Mouse (Mus musculus): ENCODE data around the gene Col5a3. TPM values are rescaled to one million over a fixed set of nuclear protein-coding genes. Genes with fewer than 3 reads are reported as not detected.
A peak's percentile ranks its signal among the peaks of the same experiment; 100 is the strongest.

Gene Col5a3
- total RNA-seq, 1 experiment = 2.3 TPM

- no peak overlapping the region for H3K4me3 ChIP-seq (ENCODE audit: insufficient read depth in 1 of 2, low read depth in 1 of 2, low read length in 2 of 2, poor library complexity in 1 of 2, severe bottlenecking in 1 of 2)
- no peaks in the 10 kb centered on the region for H3K36me3 ChIP-seq (ENCODE audit: control insufficient read depth, insufficient read depth, low read length, poor library complexity, severe bottlenecking)
- H3K9me3 ChIP-seq (ENCODE audit: control insufficient read depth, insufficient read depth, low read depth, low read length) = no peaks in the 10 kb centered on the region
- H3K4me1 ChIP-seq (ENCODE audit: control insufficient read depth in 2 of 2, insufficient read depth in 2 of 2, low read length in 2 of 2, poor library complexity in 1 of 2) = peaks cover 0 to 2% of the 10 kb centered on the region in 2 experiments; a peak in 1 of 4 replicates
- in situ Hi-C loops (cut with MboI; ENCODE audit: low sequenced_read_pairs in 2 of 2, unreplicated experiment in 2 of 2) = no loop called here
- H3K27ac ChIP-seq (ENCODE audit: insufficient read depth, low read depth, low read length, poor library complexity, severe bottlenecking) = no peak overlapping the region
- TF ChIP-seq MAFK (IDR thresholded peaks at IDR 0.05; ENCODE audit: insufficient read depth, low read depth, low read length) = no peak
- no peak for TF ChIP-seq ZC3H11A (IDR thresholded peaks at IDR 0.05; ENCODE audit: borderline replicate concordance, low read depth, low read length)
- no peak for TF ChIP-seq ZNF384 (IDR thresholded peaks at IDR 0.05; ENCODE audit: low read depth, low read length)
- no peak for TF ChIP-seq CHD2 (IDR thresholded peaks at IDR 0.05; ENCODE audit: low read depth, low read length)
- TF ChIP-seq HCFC1 (IDR thresholded peaks at IDR 0.05; ENCODE audit: borderline replicate concordance, insufficient read depth, low read length) = no peak
- no peak for DNase-seq (ENCODE audit: low read depth, low spot score)
- H3K9ac ChIP-seq (ENCODE audit: insufficient read depth, low read depth, low read length, poor library complexity, severe bottlenecking) = no peak overlapping the region
Measured at GRCm38 (mm10) chr9:20729451-20729850, 85.4 kb downstream of the Col5a3 start.

GRCm38 (mm10) chr9:20727601-20728113, 87.2 kb downstream of the Col5a3 start:
- Histone ChIP-seq H3K36me3 (ENCODE audit: control insufficient read depth, insufficient read depth, low read length, poor library complexity, severe bottlenecking) (no peaks in the 10 kb centered on the region), H3K9ac (ENCODE audit: insufficient read depth, low read depth, low read length, poor library complexity, severe bottlenecking) (peak overlapping the region; percentile 30), H3K27ac (ENCODE audit: insufficient read depth, low read depth, low read length, poor library complexity, severe bottlenecking) (no peak overlapping the region), H3K4me3 (ENCODE audit: insufficient read depth in 1 of 2, low read depth in 1 of 2, low read length in 2 of 2, poor library complexity in 1 of 2, severe bottlenecking in 1 of 2) (peak overlapping the region; percentile 70 to 80), H3K4me1 (ENCODE audit: control insufficient read depth in 2 of 2, insufficient read depth in 2 of 2, low read length in 2 of 2, poor library complexity in 1 of 2) (peaks cover 0 to 2% of the 10 kb centered on the region in 2 experiments; a peak in 1 of 4 replicates), H3K9me3 (ENCODE audit: control insufficient read depth, insufficient read depth, low read depth, low read length) (no peaks in the 10 kb centered on the region)
- in situ Hi-C loops (cut with MboI; ENCODE audit: low sequenced_read_pairs in 2 of 2, unreplicated experiment in 2 of 2) = no loop called here
- 0 out of 2 replicates have a peak, but pooled peaks have one; percentile 22 for TF ChIP-seq HCFC1 (IDR thresholded peaks at IDR 0.05; ENCODE audit: borderline replicate concordance, insufficient read depth, low read length)
- no peak for TF ChIP-seq ZNF384 (IDR thresholded peaks at IDR 0.05; ENCODE audit: low read depth, low read length)
- TF ChIP-seq ZC3H11A (IDR thresholded peaks at IDR 0.05; ENCODE audit: borderline replicate concordance, low read depth, low read length) = no peak
- TF ChIP-seq MAFK (IDR thresholded peaks at IDR 0.05; ENCODE audit: insufficient read depth, low read depth, low read length) = peak; percentile 56
- TF ChIP-seq CHD2 (IDR thresholded peaks at IDR 0.05; ENCODE audit: low read depth, low read length) = no peak
- DNase-seq (ENCODE audit: low read depth, low spot score) = no peak

- no peak for DNase-seq (ENCODE audit: low read depth, low spot score)
- TF ChIP-seq ZNF384 (IDR thresholded peaks at IDR 0.05; ENCODE audit: low read depth, low read length) (no peak), CHD2 (IDR thresholded peaks at IDR 0.05; ENCODE audit: low read depth, low read length) (no peak), MAFK (IDR thresholded peaks at IDR 0.05; ENCODE audit: insufficient read depth, low read depth, low read length) (no peak), ZC3H11A (IDR thresholded peaks at IDR 0.05; ENCODE audit: borderline replicate concordance, low read depth, low read length) (no peak), HCFC1 (IDR thresholded peaks at IDR 0.05; ENCODE audit: borderline replicate concordance, insufficient read depth, low read length) (no peak)
- H3K4me1 ChIP-seq (ENCODE audit: control insufficient read depth in 2 of 2, insufficient read depth in 2 of 2, low read length in 2 of 2, poor library complexity in 1 of 2) = peaks cover 0 to 2% of the 10 kb centered on the region in 2 experiments; a peak in 1 of 4 replicates
- in situ Hi-C loops (cut with MboI; ENCODE audit: low sequenced_read_pairs in 2 of 2, unreplicated experiment in 2 of 2) = no loop called here
- peak overlapping the region; percentile 70 to 80 for H3K4me3 ChIP-seq (ENCODE audit: insufficient read depth in 1 of 2, low read depth in 1 of 2, low read length in 2 of 2, poor library complexity in 1 of 2, severe bottlenecking in 1 of 2)
- H3K36me3 ChIP-seq (ENCODE audit: control insufficient read depth, insufficient read depth, low read length, poor library complexity, severe bottlenecking) = no peaks in the 10 kb centered on the region
- no peak overlapping the region for H3K27ac ChIP-seq (ENCODE audit: insufficient read depth, low read depth, low read length, poor library complexity, severe bottlenecking)
- H3K9me3 ChIP-seq (ENCODE audit: control insufficient read depth, insufficient read depth, low read depth, low read length) = no peaks in the 10 kb centered on the region
- H3K9ac ChIP-seq (ENCODE audit: insufficient read depth, low read depth, low read length, poor library complexity, severe bottlenecking) = peak overlapping the region; percentile 41; the same call in 1 of the 2 replicates
Measured at GRCm38 (mm10) chr9:20726859-20727600, 87.8 kb downstream of the Col5a3 start.

GRCm38 (mm10) chr9:20726134-20726858, 88.6 kb downstream of the Col5a3 start:
- H3K36me3 ChIP-seq (ENCODE audit: control insufficient read depth, insufficient read depth, low read length, poor library complexity, severe bottlenecking) = no peaks in the 10 kb centered on the region
- H3K9ac ChIP-seq (ENCODE audit: insufficient read depth, low read depth, low read length, poor library complexity, severe bottlenecking) = peak overlapping the region; percentile 41; the same call in 1 of the 2 replicates
- no peaks in the 10 kb centered on the region for H3K9me3 ChIP-seq (ENCODE audit: control insufficient read depth, insufficient read depth, low read depth, low read length)
- no peak for DNase-seq (ENCODE audit: low read depth, low spot score)
- peaks cover 0 to 2% of the 10 kb centered on the region in 2 experiments; a peak in 1 of 4 replicates for H3K4me1 ChIP-seq (ENCODE audit: control insufficient read depth in 2 of 2, insufficient read depth in 2 of 2, low read length in 2 of 2, poor library complexity in 1 of 2)
- no peak overlapping the region for H3K27ac ChIP-seq (ENCODE audit: insufficient read depth, low read depth, low read length, poor library complexity, severe bottlenecking)
- in situ Hi-C loops (cut with MboI; ENCODE audit: low sequenced_read_pairs in 2 of 2, unreplicated experiment in 2 of 2) = no loop called here
- peak overlapping the region; percentile 70 to 80 for H3K4me3 ChIP-seq (ENCODE audit: insufficient read depth in 1 of 2, low read depth in 1 of 2, low read length in 2 of 2, poor library complexity in 1 of 2, severe bottlenecking in 1 of 2)
- TF ChIP-seq ZNF384 (IDR thresholded peaks at IDR 0.05; ENCODE audit: low read depth, low read length) = no peak
- TF ChIP-seq ZC3H11A (IDR thresholded peaks at IDR 0.05; ENCODE audit: borderline replicate concordance, low read depth, low read length) = no peak
- no peak for TF ChIP-seq HCFC1 (IDR thresholded peaks at IDR 0.05; ENCODE audit: borderline replicate concordance, insufficient read depth, low read length)
- no peak for TF ChIP-seq CHD2 (IDR thresholded peaks at IDR 0.05; ENCODE audit: low read depth, low read length)
- TF ChIP-seq MAFK (IDR thresholded peaks at IDR 0.05; ENCODE audit: insufficient read depth, low read depth, low read length) = no peak

All from ES-E14 (cell line).